Mouse (Mus musculus): ENCODE results near the gene 4930595D18Rik.

- TF ChIP-seq TAL1 (IDR thresholded peaks at IDR 0.05; ENCODE audit: low read length) (no peak), GATA1 (IDR thresholded peaks at IDR 0.05; ENCODE audit: low read length) (no peak)
These were observed 48.3 kb downstream of the 4930595D18Rik start for GRCm38 (mm10) chr12:111135953-111136352.

All from erythroblast, embryonic 14.5 days (primary cell).